Mouse (Mus musculus): ENCODE data around the gene Rlbp1. TPM values are rescaled to one million over a fixed set of nuclear protein-coding genes. Genes with fewer than 3 reads are reported as not detected.

The Rlbp1 gene
- total and polyA plus RNA-seq, 3 experiments, result not detected

DNA sequence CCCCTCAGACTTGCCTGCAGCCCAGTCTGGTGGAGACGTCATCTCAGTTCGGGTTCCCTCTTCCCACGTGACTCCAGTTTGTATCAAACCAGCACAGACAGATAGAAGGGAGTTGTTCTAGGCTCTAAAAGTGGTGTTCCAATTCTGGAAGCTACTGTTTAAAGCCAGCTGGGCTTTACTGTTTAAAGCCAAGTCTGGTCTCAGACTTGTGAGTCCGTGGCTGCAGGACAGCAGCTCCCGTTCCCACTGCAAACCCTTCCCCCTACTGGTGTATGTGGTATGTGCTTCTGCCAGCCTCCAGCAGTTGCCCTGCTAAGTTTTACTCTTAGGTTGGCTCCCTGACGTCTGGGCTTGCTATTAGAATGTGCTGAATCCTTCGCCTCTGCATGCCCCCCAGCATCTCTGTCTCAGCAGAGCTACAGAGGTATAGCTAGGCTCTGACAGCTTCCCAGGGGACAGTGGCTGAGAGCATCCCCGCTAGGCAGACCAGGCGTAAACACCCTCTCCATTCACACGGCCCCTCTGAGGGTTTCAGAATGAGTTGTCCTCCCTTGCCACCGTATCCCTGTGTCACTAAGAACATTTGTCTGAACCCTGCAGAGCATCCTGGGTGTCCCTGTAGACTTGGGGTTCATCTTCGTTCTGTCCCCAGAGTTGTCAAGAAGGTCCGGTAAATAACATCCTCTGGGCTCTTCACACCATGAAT is 39.6 kb downstream of the Rlbp1 start:
- peaks cover 2% of the 10 kb centered on the region for H3K4me1 ChIP-seq (ENCODE audit: control insufficient read depth, insufficient read depth, low read length)
- H3K79me2 ChIP-seq (replicated peaks; ENCODE audit: control insufficient read depth, insufficient read depth, low read length), result no peaks in the 10 kb centered on the region; the same call in 1 of the 2 replicates
- H3K9ac ChIP-seq (ENCODE audit: low read depth, low read length), result no peak overlapping the region
- WGBS, result 69% methylated on average over 13 of the region's 13 CpGs
- no peaks in the 10 kb centered on the region for H3K36me3 ChIP-seq (ENCODE audit: control insufficient read depth, insufficient read depth, low read length)
- intact Hi-C loops (cut with DNase I), result loop anchor here (5.0 kb wide), 2 partner anchors 205 to 425 kb away; no protein-coding TSS in a partner anchor
- no peak for DNase-seq
- no peak overlapping the region for H3K4me3 ChIP-seq
- no peak overlapping the region for H3K27ac ChIP-seq
- H3K27me3 ChIP-seq (ENCODE audit: control insufficient read depth, insufficient read depth, low read length), result no peaks in the 10 kb centered on the region
- TF ChIP-seq EP300 (IDR thresholded peaks at IDR 0.05; ENCODE audit: insufficient read depth, low read depth, low read length) (no peak), CTCF (IDR thresholded peaks at IDR 0.05) (peak; percentile 45), POLR2A (IDR thresholded peaks at IDR 0.05; ENCODE audit: insufficient read depth, low read depth, low read length) (no peak)

DNA sequence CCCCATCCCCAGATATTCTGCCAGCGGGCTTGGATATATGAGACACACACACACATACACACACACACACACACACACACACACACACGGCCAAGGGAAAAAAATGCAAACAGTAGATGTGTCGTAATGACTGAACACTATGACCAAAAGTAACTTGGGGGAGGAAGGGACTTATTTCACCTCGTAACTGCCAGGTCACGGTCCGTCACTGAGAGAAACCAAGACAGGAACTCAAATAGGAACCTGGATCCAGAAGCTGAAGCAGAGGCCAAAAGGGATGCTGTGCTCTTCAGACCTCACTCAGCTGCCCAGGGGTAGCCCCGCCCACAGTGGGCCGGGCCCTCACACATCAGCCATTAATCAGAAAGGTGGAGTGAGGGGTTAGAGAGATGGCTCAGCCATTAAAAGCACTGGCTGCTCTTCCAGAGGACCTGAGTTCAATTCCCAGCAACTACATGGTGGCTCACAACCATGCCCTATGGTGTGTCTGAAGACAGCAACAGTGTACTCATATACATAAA is 40.2 kb downstream of the Rlbp1 start:
- Histone ChIP-seq H3K27me3 (ENCODE audit: control insufficient read depth, insufficient read depth, low read length) (no peaks in the 10 kb centered on the region), H3K27ac (no peak overlapping the region), H3K79me2 (replicated peaks; ENCODE audit: control insufficient read depth, insufficient read depth, low read length) (no peaks in the 10 kb centered on the region; the same call in 1 of the 2 replicates), H3K9ac (ENCODE audit: low read depth, low read length) (no peak overlapping the region), H3K36me3 (ENCODE audit: control insufficient read depth, insufficient read depth, low read length) (no peaks in the 10 kb centered on the region), H3K4me3 (no peak overlapping the region), H3K4me1 (ENCODE audit: control insufficient read depth, insufficient read depth, low read length) (peaks cover 2% of the 10 kb centered on the region)
- no peak for DNase-seq
- intact Hi-C loops (cut with DNase I), result loop anchor here (5.0 kb wide), 2 partner anchors 204 to 424 kb away; no protein-coding TSS in a partner anchor
- 79% methylated on average over 8 of the region's 8 CpGs for WGBS
- TF ChIP-seq CTCF (IDR thresholded peaks at IDR 0.05), result no peak
- no peak for TF ChIP-seq POLR2A (IDR thresholded peaks at IDR 0.05; ENCODE audit: insufficient read depth, low read depth, low read length)
- TF ChIP-seq EP300 (IDR thresholded peaks at IDR 0.05; ENCODE audit: insufficient read depth, low read depth, low read length), result no peak

DNA sequence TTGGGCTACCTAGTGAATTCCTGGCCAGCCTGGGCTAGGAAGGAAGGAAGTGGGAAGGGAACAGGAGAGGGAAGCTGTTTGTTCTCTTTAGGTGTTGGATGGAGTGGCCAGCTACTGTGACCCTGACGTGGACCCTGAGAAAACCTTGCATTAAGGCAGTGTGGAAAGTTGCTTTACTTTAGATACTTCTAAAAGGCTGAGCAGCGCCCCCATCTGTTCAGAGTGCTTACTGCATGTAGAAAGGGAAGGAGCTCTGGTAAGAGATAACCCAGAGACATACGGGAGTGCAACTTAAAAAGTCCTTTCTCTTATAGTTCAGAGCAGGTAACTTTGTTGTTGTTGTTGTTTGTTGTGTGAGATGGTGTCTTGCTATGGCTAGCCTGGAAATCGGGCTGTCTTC is 40.9 kb downstream of the Rlbp1 start:
- 49% methylated on average over 4 of the region's 4 CpGs for WGBS
- no peaks in the 10 kb centered on the region for H3K36me3 ChIP-seq (ENCODE audit: control insufficient read depth, insufficient read depth, low read length)
- peak; percentile 30 to 51 for DNase-seq
- no peaks in the 10 kb centered on the region for H3K27me3 ChIP-seq (ENCODE audit: control insufficient read depth, insufficient read depth, low read length)
- H3K4me1 ChIP-seq (ENCODE audit: control insufficient read depth, insufficient read depth, low read length), result peaks cover 2% of the 10 kb centered on the region
- H3K4me3 ChIP-seq, result no peak overlapping the region
- no peak overlapping the region for H3K27ac ChIP-seq
- no peak for TF ChIP-seq EP300 (IDR thresholded peaks at IDR 0.05; ENCODE audit: insufficient read depth, low read depth, low read length)
- TF ChIP-seq POLR2A (IDR thresholded peaks at IDR 0.05; ENCODE audit: insufficient read depth, low read depth, low read length), result no peak
- peak; percentile 79 for TF ChIP-seq CTCF (IDR thresholded peaks at IDR 0.05)
- no peaks in the 10 kb centered on the region; the same call in 1 of the 2 replicates for H3K79me2 ChIP-seq (replicated peaks; ENCODE audit: control insufficient read depth, insufficient read depth, low read length)
- no peak overlapping the region for H3K9ac ChIP-seq (ENCODE audit: low read depth, low read length)
- intact Hi-C loops (cut with DNase I), result loop anchor here (5.0 kb wide), 2 partner anchors 204 to 424 kb away; no protein-coding TSS in a partner anchor

DNA sequence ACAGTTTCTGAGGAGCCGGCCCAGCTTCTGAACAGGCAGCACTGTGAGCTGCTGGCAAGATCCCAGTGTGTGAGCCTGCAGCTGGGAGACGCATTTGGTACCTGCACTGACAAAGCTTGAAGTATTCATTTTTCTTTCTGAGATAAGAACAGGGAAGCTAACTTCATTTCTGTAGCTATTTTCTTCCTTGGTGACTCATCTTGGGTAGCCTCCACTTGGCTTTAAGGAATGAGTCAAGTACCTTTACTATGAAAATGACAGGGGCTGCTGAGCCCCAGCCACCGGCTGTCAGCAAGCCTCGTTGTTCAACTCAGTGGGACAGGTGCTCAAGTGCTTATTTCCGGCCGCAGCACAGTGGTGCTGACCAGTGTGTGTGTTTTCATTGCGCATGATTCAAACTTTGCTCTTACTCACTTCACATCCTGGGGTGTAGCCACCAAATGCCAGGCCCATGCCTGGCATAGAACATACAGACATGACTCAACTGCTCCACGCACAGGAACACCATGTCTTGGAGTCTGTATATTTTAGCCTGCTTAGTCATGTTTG is 50.4 kb downstream of the Rlbp1 start:
- no peak for DNase-seq
- Histone ChIP-seq H3K36me3 (ENCODE audit: control insufficient read depth, insufficient read depth, low read length) (no peaks in the 10 kb centered on the region), H3K4me1 (ENCODE audit: control insufficient read depth, insufficient read depth, low read length) (no peaks in the 10 kb centered on the region), H3K27ac (no peak overlapping the region), H3K4me3 (no peak overlapping the region), H3K27me3 (ENCODE audit: control insufficient read depth, insufficient read depth, low read length) (no peaks in the 10 kb centered on the region), H3K79me2 (replicated peaks; ENCODE audit: control insufficient read depth, insufficient read depth, low read length) (no peaks in the 10 kb centered on the region), H3K9ac (ENCODE audit: low read depth, low read length) (no peak overlapping the region)
- intact Hi-C loops (cut with DNase I), result no loop called here
- TF ChIP-seq CTCF (IDR thresholded peaks at IDR 0.05) (no peak), POLR2A (IDR thresholded peaks at IDR 0.05; ENCODE audit: insufficient read depth, low read depth, low read length) (no peak), EP300 (IDR thresholded peaks at IDR 0.05; ENCODE audit: insufficient read depth, low read depth, low read length) (no peak)
- WGBS, result 78% methylated on average over 8 of the region's 8 CpGs

DNA sequence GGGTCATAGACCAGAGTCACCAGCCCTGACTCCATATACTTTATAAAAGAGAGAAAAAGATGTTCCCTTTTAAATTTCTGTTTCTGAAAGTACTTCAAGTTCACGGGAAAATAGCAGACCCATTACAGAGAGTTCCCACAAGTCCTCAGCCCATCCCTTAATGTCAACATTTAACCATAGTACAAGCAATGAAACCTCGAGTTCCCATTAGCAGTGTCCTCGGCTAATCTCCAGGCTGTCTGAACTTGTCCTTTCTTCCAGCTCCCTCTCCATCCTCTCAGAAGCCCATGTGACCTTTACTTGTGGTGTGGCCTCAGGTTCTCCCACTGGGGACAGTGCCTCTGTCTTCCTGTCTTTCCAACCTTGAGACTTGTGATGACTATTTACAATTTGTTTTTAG is 53.4 kb downstream of the Rlbp1 start:
- no peak for TF ChIP-seq CTCF (IDR thresholded peaks at IDR 0.05)
- no peak for TF ChIP-seq POLR2A (IDR thresholded peaks at IDR 0.05; ENCODE audit: insufficient read depth, low read depth, low read length)
- TF ChIP-seq EP300 (IDR thresholded peaks at IDR 0.05; ENCODE audit: insufficient read depth, low read depth, low read length), result no peak
- Histone ChIP-seq H3K9ac (ENCODE audit: low read depth, low read length) (no peak overlapping the region), H3K36me3 (ENCODE audit: control insufficient read depth, insufficient read depth, low read length) (no peaks in the 10 kb centered on the region), H3K27me3 (ENCODE audit: control insufficient read depth, insufficient read depth, low read length) (no peaks in the 10 kb centered on the region), H3K4me1 (ENCODE audit: control insufficient read depth, insufficient read depth, low read length) (no peaks in the 10 kb centered on the region), H3K27ac (no peak overlapping the region), H3K79me2 (replicated peaks; ENCODE audit: control insufficient read depth, insufficient read depth, low read length) (no peaks in the 10 kb centered on the region), H3K4me3 (no peak overlapping the region)
- intact Hi-C loops (cut with DNase I), result no loop called here
- DNase-seq, result no peak
- WGBS, result 72% methylated on average over 3 of the region's 3 CpGs

DNA sequence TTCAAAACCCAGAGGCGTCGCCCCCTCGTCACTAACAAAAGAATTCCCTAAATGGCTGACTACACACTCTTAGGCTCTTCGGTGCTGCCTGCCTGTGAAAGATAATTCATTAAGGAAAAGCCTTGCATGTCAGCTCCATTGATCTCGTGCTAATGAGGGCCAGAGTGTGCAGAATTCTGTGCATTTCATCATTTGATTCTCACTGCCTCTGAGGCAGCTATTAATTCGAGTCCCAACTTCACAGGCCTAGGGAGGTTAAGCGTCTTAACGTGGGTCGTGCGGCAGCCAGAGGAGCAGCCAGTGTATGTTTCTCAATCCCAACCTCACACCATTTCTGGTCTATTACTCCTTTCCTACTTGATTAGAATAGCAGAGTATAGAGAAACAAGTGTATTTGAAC is 55.7 kb downstream of the Rlbp1 start:
- DNase-seq, result no peak
- Histone ChIP-seq H3K27me3 (ENCODE audit: control insufficient read depth, insufficient read depth, low read length) (no peaks in the 10 kb centered on the region), H3K4me1 (ENCODE audit: control insufficient read depth, insufficient read depth, low read length) (no peaks in the 10 kb centered on the region), H3K36me3 (ENCODE audit: control insufficient read depth, insufficient read depth, low read length) (no peaks in the 10 kb centered on the region), H3K27ac (no peak overlapping the region), H3K9ac (ENCODE audit: low read depth, low read length) (no peak overlapping the region), H3K4me3 (no peak overlapping the region), H3K79me2 (replicated peaks; ENCODE audit: control insufficient read depth, insufficient read depth, low read length) (no peaks in the 10 kb centered on the region)
- TF ChIP-seq EP300 (IDR thresholded peaks at IDR 0.05; ENCODE audit: insufficient read depth, low read depth, low read length) (no peak), CTCF (IDR thresholded peaks at IDR 0.05) (no peak), POLR2A (IDR thresholded peaks at IDR 0.05; ENCODE audit: insufficient read depth, low read depth, low read length) (no peak)
- intact Hi-C loops (cut with DNase I), result no loop called here
- WGBS, result 88% methylated on average over 10 of the region's 10 CpGs
